ENCODE assay signal across 9 mouse cellular contexts in genomic region chr1:82596864-82597596, GRCm38 (mm10). TPM values are rescaled to one million over a fixed set of nuclear protein-coding genes. Genes with fewer than 3 reads are reported as not detected.
DNase-seq lines count a peak whose midpoint lies in the region; ATAC-seq lines count a peak whose summit lies in the region.
"Had no signal": no experiment of that assay in that cellular context is flagged by ENCODE, and none has a peak within 500 bp of the region (broad histone marks: within the 10 kb centered on the region; RNA-seq: fewer than 3 reads in every experiment).

No protein-coding gene starts in this region.

- peak; percentile 78 for DNase-seq in adrenal gland, postnatal 10 days
- DNase-seq in kidney, adult 8-10 months = peak; percentile 80 to 83
- DNase-seq in mesoderm, embryonic 11.5 days (ENCODE audit: low read depth, low spot score) = peak; percentile 72
- DNase-seq in thymus, postnatal 25 days = no peak

- H3K9me3 ChIP-seq in hindbrain, embryonic 15.5 days = no peaks in the 10 kb centered on the region
- H3K9me3 ChIP-seq in hindbrain, embryonic 16.5 days (ENCODE audit: control insufficient read depth, low read length) = no peaks in the 10 kb centered on the region
- H3K9me3 ChIP-seq: G1E had no signal

- no peak overlapping the region for H3K4me3 ChIP-seq in hindbrain, embryonic 15.5 days
- no peak overlapping the region for H3K4me3 ChIP-seq in hindbrain, embryonic 16.5 days (ENCODE audit: low read length)

- no peak overlapping the region for H3K4me2 ChIP-seq in hindbrain, embryonic 15.5 days
- no peak overlapping the region for H3K4me2 ChIP-seq in hindbrain, embryonic 16.5 days (ENCODE audit: low read length)

- H3K4me1 ChIP-seq in hindbrain, embryonic 15.5 days (replicated peaks) = no peaks in the 10 kb centered on the region
- no peaks in the 10 kb centered on the region for H3K4me1 ChIP-seq in hindbrain, embryonic 16.5 days (ENCODE audit: control insufficient read depth, insufficient read depth, low read depth, low read length)

- no peak overlapping the region for H3K9ac ChIP-seq in hindbrain, embryonic 15.5 days
- H3K9ac ChIP-seq in hindbrain, embryonic 16.5 days (ENCODE audit: low read depth, low read length) = no peak overlapping the region

- H3K36me3 ChIP-seq in hindbrain, embryonic 15.5 days = no peaks in the 10 kb centered on the region
- no peaks in the 10 kb centered on the region for H3K36me3 ChIP-seq in hindbrain, embryonic 16.5 days (ENCODE audit: control insufficient read depth, insufficient read depth, low read length)
- H3K36me3 ChIP-seq: G1E had no signal

- no peaks in the 10 kb centered on the region for H3K27me3 ChIP-seq in hindbrain, embryonic 15.5 days
- no peaks in the 10 kb centered on the region for H3K27me3 ChIP-seq in hindbrain, embryonic 16.5 days (replicated peaks; ENCODE audit: control insufficient read depth, insufficient read depth, low read length)

- WGBS in hindbrain, embryonic 15.5 days = 60% methylated on average over 6 of the region's 6 CpGs
- WGBS in hindbrain, embryonic 16.5 days = 48% methylated on average over 6 of the region's 6 CpGs

- ATAC-seq in hindbrain, embryonic 15.5 days (ENCODE audit: low FRiP score, low read depth) = 0 out of 2 replicates have a peak, but pooled peaks have one; percentile 48
- no peak for ATAC-seq in hindbrain, embryonic 16.5 days
- ATAC-seq in cerebellum, adult (ENCODE audit: insufficient number of reproducible peaks, low FRiP score, low TSS enrichment) = no peak
- ATAC-seq in megakaryocyte-erythroid progenitor cell, adult 5-6 weeks (replicated peaks; ENCODE audit: low FRiP score, low TSS enrichment, poor library complexity, severe bottlenecking) = no peak

- no peak overlapping the region for H3K27ac ChIP-seq in hindbrain, embryonic 15.5 days (replicated peaks)
- no peak overlapping the region for H3K27ac ChIP-seq in hindbrain, embryonic 16.5 days (ENCODE audit: low read depth, low read length)

RNA-seq across cellular contexts. Expression of gene Col4a3, which starts 10.3 kb away (rescaled TPM):
- polyA plus RNA-seq in hindbrain, embryonic 15.5 days (2015; fragmentation: Nextera tagmentation; extraction: Ambion mirVana) = 0.26 and 0.28 TPM in 2 replicates
- 0.46 and 0.60 TPM in 2 replicates for polyA plus RNA-seq in hindbrain, embryonic 16.5 days (2015; fragmentation: Nextera tagmentation; extraction: Ambion mirVana)
- 1 to 10 TPM; 2.0 to 2.1 TPM for total RNA-seq in adrenal gland, postnatal 10 days (2021)
- total RNA-seq in megakaryocyte-erythroid progenitor cell, adult 5-6 weeks (2014; fragmentation: Nextera tagmentation) = not detected in 2 replicates
- total RNA-seq in megakaryocyte-erythroid progenitor cell, adult 5-6 weeks (2017) = not detected in 2 replicates

RNA-seq across cellular contexts. Expression of gene Col4a4, which starts 10.4 kb away (rescaled TPM):
- 0.25 and 0.28 TPM in 2 replicates for polyA plus RNA-seq in hindbrain, embryonic 15.5 days (2015; fragmentation: Nextera tagmentation; extraction: Ambion mirVana)
- polyA plus RNA-seq in hindbrain, embryonic 16.5 days (2015; fragmentation: Nextera tagmentation; extraction: Ambion mirVana) = 0.25 and 0.41 TPM in 2 replicates
- total RNA-seq in adrenal gland, postnatal 10 days (2021) = 1 to 10 TPM; 6.9 to 7.0 TPM
- not detected in 2 replicates for total RNA-seq in megakaryocyte-erythroid progenitor cell, adult 5-6 weeks (2014; fragmentation: Nextera tagmentation)
- total RNA-seq in megakaryocyte-erythroid progenitor cell, adult 5-6 weeks (2017) = not detected in 2 replicates
- polyA plus RNA-seq: G1E had no signal

Comparison
In these comparisons a context has a peak if more than half of its experiments do, and no peak if none do; other contexts are left out.
1. RNA of gene Col4a4, which starts 10.4 kb away (total RNA-seq): 6.9 to 7.0 TPM in adrenal gland, postnatal 10 days; not detected in megakaryocyte-erythroid progenitor cell, adult 5-6 weeks; every median in the first group is over 4 times any median in the second.